Mouse (Mus musculus) left cerebral cortex, adult 18-20 months (tissue): Measurements from ENCODE around the gene Mamstr. TPM values are rescaled to one million over a fixed set of nuclear protein-coding genes. Genes with fewer than 3 reads are reported as not detected.

ENCODE experiments used
- DNase-seq, 2 experiments: peaks; one replicate each; pipeline ENCODE4 v3.0.0; 2021 to 2022; ENCODE audit warnings: low spot score in 2 of 2, mixed read lengths in 1 of 2
- total RNA-seq, 2 experiments: library from RNA; stranded (reverse); gene quantifications; 2 replicates each; pipeline ENCODE4 v1.2.3; 2021

The Mamstr gene
- total RNA-seq, 2 experiments from 2014 or later: 2.0 to 2.6 TPM

DNA sequence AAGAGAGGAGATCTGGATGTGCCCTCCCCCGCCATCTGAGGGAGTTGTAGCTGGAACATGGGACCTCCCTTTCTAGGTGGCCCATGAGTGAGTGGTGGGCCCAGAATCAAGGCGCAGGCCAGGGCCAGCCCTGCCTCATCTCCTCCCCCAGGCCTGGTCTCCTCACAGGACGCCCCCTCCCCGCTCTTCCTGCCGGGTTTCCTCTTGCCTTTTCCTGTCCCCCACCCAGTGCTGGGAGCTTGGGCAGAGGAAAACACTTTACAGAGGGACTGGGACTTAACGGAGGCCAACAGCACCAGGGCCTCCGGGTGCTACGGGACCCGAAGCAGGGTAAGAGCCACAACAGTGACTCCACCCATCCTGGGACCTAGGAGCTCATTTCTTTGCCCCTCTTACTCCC lies 12.5 kb upstream of the Mamstr start, which contains the start of gene Rasip1:
Gene Rasip1, plus strand, starts transcription at position 228 of the 400 bp plus-strand sequence.
- DNase-seq: no peak

DNA sequence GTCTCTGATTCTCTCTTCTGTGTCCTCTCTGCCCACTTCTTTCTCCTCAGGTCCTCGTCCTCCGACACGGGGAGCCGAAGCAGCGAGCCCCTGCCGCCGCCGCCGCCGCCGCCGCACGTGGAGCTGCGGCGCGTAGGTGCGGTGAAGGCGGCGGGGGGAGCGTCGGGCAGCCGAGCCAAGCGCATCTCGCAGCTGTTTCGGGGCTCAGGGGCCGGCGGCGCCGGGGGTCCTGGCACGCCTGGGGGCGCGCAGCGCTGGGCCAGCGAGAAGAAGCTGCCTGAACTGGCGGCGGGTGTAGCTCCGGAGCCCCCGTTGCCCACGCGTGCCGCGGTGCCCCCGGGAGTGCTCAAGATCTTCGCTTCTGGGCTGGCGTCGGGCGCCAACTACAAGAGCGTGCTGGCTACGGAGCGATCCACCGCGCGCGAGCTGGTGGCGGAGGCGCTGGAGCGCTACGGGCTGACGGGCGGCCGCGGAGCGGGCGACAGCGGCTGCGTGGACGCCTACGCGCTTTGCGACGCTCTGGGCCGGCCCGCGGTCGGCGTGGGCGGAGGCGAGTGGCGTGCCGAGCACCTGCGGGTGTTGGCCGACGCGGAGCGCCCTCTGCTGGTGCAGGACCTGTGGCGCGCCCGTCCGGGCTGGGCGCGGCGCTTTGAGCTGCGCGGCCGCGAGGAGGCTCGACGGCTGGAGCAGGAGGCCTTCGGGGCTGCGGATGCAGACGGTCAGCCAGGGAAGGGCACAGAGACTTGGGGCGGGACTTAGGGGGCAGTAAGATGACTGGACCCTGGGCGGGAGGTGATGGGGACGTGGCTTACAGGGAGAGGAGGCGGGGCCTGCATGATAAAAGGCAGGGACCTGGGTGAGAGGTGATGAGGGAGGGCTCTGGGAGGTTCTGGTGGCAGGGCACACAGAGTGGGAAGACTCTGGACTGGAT lies 11.1 kb upstream of the Mamstr start:
- DNase-seq: peak; percentile 84 to 87

DNA sequence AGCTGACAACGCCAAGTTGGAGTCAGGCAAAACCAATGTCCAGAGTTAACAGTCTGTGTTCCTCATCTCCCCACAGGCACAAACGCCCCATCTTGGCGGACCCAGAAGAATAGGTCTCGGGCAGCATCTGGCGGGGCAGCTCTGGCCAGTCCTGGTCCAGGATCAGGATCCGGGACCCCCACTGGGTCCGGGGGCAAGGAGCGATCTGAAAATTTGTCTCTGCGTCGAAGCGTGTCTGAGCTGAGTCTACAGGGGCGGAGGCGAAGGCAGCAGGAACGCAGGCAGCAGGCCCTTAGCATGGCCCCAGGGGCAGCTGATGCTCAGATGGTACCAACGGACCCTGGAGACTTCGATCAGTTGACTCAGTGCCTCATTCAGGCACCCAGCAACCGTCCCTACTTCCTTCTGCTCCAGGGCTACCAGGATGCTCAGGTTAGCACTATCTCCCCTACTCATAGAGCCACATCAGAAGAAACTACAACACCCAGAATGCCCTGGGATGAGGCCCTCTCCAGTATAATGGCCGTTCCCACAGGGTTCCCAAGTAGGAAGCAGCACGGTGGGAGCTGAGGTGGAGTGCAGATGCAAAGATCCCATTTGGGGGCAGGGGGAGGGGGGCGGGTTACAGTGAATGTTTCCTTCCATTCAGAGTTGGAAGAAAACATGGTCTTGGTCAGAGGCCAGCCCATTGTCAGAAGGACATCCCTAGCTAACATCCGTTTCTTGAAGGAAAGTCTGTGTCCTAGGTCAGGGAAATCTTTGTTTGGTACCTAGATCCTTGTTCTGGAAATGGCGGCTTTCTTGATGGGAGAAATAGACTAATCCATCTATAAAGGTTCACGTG lies 9.5 kb upstream of the Mamstr start:
- no peak for DNase-seq

DNA sequence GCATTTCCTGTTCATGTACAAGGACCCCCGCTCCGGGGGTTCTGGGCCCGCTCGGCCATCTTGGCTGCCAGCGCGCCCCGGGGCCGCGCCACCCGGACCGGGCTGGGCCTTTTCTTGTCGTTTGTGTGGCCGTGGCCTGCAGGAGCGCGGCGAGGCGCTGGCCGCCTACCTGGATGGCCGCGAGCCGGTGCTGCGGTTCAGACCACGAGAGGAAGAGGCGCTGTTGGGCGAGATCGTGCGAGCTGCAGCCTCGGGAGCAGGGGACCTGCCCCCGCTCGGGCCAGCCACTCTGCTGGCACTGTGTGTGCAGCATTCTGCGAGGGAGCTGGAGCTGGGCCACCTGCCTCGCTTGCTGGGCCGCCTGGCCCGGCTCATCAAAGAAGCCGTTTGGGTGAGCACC lies 7.3 kb upstream of the Mamstr start:
- DNase-seq: peak in 1 of 2 experiments; percentile 60

DNA sequence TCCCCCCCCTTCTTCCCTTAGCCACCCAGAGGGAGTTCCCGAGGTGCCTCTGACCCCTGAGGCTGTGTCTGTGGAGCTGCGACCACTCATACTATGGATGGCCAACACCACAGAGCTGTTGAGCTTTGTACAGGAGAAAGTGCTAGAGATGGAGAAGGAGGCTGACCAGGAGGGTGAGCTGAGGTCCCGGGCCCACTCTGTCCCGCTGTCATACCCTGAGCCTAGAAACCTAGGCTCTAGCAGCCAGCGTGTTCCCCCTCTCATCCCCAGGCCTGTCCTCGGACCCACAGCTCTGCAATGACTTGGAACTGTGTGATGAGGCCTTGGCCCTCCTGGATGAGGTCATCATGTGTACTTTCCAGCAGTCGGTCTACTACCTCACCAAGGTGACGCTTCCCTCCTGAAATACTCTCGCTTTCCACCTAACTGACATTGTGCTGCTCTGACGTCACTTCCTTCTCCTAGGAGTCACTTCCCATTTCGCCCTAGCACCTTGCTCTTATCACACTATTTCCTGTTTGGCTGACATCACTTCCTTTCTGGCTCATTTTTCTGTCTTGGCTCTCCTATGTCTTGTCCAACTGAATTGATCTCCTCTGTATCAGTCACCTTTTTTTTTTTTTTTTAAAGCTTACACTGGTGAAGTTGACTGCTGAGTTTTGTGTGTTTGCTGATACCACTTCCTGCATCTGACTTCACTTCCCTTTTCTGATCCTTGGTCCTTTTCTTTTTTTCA lies 4.7 kb upstream of the Mamstr start:
- DNase-seq: no peak

DNA sequence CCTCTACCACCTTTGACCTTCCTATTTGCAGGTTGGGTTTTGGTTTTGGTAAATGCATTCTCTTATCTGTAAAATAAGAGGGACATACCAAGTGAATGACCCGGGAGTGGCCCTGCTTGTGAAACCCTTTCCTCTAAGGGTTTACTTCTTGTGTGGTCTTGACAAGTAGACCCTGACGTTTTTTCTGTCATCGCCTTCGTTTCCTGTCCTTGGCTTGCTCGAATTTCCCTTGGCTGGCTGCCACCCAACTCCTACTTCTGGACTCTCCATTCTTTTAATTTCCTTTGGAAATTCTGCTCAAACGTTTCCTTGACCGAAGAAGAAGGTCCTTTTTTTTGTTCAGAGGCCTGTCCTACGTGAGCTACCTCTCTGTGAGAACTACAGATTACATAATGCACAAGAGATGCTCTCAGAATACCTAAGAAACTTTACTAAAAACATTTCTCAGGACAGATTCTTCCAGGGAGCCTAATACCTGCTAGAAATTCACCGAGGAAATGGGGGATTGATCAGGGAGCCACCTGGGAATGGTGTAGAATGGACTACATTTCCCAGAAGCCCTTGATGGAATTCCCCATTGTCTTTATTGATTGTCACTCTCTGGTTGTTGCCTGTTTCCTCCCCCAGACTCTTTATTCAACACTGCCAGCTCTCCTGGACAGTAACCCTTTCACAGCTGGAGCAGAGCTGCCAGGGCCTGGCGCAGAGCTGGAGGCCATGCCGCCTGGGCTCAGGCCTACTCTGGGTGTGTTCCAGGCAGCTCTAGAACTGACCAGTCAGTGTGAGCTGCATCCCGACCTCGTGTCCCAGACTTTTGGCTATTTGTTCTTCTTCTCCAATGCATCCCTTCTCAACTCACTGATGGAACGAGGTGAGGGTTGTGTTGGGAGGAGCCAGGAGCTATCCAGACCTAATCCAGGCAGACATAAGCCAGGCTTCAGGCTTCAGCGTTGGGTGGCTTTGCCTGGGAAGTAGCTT lies 3.8 kb upstream of the Mamstr start:
- DNase-seq: no peak

DNA sequence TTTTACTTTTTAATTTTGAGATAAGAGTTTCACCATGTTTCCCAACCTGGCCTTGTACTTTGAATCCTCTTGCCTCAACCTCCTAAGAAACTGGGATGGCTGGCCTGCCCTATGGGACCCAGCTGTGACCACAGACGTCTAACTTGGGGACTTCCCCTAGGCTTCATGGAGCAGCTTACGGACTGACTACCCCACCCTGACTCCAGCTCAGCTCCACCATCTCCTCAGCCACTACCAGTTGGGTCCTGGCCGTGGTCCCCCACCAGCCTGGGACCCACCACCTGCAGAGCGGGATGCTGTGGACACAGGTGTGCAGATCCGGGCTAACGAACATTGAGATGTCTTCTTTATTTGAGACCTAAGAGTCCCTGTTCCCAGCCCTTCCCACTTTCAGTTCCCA lies 2.1 kb upstream of the Mamstr start:
- no peak for DNase-seq

DNA sequence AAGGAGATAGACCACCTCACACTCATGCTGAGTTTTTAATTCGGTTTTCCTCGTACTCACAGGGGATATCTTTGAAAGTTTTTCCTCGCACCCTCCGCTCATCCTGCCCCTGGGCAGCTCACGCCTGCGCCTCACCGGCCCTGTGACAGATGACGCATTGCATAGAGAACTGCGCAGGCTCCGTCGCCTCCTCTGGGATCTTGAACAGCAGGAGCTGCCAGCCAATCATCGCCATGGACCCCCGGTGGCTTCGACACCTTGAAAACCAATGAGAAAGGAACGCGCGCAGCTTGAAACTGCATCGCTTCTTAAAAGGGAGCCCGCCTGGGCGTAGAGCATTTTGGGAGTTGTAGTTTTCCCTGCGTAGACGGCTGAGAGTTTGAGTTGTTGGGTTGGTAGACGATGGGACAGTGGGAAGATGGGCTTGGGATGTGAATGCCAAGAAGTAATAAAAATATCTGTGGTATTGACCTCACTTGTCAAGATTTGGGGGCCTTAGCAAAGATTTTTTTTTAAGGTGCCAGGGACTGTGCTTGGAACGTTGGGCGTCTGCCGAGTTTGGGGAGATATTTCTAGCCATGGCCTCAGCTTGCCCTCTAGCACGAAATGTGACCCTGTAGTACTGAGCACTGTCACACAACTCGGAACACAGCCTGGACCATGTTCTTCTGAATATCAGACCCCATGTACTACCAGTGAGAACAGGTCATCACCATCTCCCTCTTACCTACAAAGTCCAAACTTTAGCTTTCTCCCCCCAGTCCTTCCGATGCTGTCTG lies 965 bp upstream of the Mamstr start:
- peak; percentile 95 to 96 for DNase-seq

DNA sequence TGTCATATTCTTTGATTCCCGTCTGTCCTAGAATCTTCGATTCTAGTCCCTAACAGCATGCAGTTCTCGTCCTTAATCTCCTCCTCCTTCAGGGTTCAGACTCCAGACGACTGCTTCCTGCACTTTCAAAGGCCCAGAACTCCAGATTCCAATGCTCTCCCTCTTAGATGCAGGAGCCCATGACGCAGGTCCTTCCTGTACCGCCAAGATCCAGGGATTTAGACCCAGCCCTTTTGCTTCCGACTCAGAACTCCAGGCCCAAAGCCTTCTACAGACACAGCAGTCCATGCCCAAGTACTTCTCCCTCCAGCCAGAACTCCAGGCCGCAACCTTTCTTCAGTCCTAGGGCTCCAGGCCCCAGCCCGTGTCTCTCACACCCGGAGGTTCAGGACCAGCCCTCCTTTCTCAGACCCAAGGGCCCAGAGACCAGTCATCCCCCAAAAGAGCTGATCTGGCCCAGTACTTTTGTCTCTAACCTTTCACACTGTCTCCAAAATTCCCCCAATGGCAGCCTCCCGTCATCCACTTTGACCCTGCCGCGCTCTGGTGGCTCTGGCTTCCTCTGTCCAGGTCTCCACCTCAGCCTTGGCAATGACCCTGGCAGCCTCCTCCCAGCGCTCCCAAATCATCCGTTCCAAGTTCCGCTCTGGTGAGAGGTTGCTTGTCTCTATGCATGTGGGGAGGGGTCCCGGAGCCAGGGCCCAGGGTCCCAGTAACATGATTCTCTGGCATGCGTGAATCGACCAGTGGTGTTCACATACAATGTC lies 597 bp downstream of the Mamstr start:
- no peak for DNase-seq

DNA sequence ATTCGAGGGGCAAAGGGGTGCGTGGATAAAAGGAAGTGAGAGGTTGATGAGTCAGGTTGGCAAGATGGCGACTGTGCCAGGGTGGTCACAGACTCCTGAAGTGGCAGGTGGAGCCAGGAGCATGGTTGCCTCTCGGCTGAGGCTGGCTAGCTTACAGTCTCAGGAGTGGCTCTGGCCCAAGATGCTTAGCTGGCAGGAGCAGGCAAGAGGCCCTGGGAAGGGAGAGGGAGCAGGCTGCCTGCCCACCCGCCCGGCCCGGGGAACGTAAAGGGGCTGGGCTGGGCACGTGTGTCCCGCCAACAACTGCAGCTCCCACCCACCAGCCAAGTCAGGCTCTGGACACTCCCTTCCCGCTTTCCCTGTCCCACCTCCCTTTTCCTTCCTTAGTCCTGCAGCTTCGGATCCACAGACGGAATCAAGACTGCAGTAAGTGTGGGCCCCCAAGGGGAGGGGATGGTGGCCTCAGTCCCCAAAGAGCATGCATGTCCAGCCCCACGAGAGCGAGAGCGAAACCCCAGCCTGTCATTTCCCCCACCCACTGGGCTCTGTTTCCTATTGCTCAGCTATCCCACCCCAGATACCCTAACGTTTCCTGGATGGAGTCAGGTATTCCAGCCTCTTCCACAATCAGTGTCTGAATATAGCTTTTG lies 1.7 kb downstream of the Mamstr start:
- no peak for DNase-seq

DNA sequence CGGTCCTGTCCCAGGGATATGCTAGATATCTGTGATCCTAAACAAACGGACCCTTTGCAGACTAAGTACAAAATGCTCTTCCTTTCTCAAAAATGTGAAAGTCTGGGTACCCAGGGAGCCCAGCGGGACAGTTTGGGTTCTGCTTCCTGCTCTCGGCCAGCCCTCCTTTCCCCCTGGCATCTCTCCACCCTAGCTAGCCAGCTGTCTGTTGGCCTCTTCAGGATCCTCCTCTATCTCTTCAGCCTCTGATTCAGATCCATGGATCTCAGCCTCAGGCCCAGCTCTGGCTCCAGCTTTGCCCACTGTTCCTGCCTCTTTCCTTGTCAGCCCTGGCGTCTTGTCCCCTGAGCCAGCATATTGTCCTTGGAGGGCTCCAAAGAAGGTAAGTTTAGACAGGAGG lies 2.3 kb downstream of the Mamstr start:
- no peak for DNase-seq

DNA sequence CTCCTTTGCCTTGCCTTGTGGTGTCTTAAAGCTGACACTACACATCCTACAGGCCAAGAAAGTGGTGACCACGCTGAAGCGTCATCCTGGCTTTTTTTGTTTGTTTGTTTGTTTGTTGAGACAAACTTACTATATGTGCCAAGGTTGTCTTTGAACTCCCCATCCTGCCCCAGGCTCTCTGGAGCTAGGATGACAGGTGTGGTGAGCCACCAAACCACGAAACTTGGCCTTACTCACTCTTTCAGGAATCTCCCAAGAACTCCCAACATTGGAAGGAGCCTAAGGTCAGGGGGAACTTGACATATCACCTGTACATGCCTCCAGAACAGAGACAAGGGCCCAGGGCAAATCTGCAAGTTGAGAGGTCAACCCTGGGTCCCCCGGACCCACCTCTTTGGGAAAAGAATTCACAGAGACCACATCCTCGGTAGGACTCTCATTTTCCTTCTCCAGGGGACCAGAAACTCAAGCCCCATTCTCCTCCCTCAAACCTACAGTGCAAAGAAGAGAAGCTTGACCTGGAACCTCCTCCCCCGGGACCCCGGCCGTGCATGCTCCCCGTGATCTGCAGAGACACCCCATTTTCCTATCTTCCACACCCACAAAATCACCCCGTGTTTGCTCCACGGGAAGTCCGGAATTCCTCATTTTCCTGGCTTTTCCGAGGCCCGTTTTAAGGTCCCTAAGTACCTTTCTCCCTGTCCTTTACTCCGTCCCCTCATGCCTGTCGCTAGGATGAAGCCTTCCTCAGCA lies 2.9 kb downstream of the Mamstr start:
- DNase-seq: no peak

DNA sequence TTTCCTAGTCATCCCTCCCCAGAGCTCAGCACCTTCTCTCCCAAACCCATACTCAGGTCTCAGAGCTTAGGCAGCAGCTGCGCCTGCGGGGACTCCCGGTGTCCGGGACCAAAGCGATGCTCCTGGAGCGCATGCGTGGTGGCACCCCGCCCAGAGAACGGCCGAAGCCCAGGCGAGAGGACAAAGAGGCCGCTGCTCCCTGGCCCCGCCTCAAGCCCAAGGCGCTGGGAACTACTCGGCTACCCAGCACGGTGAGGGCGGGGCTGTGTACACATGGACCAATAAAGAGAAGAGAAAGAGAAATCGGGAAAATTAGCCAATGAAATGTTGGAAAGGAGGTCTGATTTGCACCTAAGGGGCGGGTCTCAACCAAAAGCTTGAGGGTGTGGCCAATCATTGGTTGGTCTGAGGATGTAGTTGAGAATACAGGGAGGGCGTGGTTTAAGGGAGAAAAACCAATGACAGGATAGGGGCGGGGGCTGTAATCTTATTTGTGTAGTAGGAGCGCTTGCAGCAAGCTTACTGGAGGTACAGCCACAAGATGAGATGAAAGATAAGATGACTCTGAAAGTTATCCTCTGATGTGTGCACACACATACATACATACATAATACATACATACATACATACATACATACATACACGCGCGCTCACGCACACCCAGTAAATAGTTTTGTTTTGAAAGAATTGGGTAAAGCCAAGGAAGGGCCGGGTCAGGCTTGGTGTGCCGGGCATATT lies 3.8 kb downstream of the Mamstr start:
- peak; percentile 89 to 93 for DNase-seq

DNA sequence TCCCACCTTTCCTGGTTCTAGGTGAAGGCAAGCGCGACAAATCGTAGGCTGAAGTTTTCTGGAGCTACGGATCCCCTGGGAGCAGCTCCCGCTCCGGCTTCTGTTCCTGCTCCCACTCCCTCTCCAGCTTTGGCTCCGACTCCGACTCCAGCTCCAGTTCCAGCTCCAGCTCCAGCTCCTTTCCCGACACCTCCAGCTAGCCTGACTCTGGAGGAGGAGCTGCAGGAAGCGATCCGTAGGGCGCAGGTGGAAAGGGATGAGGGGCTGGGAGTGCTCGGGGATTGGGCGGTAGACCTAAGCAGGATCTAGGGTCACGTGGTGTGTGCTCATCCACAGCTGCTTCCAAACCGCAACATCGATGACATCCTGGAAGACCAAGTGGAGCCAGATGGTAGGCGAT lies 4.4 kb downstream of the Mamstr start:
- DNase-seq: peak; percentile 60 to 77

DNA sequence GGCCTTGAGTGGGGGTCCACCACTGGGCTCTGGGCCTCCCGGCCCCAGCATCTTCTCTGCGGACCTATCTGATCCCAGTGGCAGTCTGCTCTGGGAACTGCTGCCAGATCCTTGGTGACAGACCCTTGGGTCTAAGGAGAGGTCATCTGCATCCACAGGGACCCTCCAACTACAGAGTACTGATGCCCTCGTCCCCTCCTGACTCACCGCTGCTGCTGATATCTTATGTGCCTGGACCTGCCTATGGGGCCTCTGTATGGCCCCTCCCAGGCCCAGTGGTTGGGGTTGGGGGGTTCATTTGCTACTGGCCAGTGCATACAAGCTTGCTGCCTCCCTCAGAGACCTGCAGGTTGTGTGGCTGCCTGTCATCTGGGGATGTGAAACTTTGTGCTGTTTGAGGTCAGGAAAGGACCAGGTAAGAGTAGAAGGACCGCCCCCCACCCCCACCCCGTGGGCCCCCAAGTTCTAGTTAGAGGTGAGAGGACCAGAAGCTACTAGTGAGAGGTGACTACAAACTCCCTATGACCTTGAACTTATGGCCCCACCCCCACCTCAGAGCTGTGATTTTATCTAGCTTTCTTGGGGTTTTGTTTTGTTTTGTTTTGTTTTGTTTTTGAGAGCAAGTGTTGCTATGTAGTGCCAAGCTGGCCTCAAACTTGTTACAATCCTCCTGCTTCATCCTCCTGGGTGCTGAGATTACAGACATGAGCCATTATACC lies 5.3 kb downstream of the Mamstr start:
- no peak for DNase-seq

DNA sequence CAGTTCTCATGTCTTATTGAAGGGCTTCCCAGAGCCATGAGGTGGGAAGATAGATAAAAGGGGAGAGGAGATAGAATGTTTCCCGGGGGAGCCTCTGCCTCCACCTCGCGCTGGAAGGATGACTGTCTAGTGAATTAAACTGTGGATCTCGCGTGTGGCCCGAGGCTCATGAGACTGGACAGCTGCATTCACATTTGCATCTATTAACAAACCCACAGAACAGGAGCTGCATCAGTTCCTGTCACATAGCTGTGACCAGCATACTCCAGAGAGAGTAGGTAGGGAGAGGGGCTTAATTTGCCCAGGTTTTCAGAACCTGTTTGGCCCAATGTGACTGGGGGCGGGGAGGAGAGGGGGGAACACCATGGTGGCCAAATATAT lies 5.8 kb downstream of the Mamstr start:
- no peak for DNase-seq
